Mouse (Mus musculus) lung, postnatal 14 days (tissue): ENCODE data around the gene Ier3.
A peak's percentile ranks its signal among the peaks of the same experiment; 100 is the strongest.

Experiments
- DNase-seq: peaks from one replicate; pipeline ENCODE4 v3.0.0; 2021

Gene Ier3

DNA sequence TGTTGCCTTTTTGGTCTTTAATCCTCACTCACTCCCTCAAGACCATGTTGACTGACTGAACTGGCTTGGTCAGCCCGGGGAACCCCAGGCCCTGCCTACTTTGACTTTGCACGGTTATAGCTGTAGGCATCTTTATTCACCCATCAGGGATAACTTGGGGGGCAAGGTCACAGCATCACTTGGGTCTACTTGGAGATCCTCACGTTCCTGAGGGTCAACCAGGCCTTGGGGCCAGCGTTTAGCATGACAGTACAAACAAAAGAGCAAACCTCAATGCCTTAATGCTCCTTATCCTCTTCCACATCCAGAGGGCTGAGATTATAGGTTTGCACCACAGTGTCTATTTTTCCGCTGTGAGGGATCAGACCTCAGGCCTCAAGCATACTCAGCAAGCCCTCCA, 9.2 kb upstream of the Ier3 start:
- DNase-seq: no peak

GRCm38 (mm10) chr17:35812736-35813135, 8.7 kb upstream of the Ier3 start:
- DNase-seq: peak; percentile 33

DNA sequence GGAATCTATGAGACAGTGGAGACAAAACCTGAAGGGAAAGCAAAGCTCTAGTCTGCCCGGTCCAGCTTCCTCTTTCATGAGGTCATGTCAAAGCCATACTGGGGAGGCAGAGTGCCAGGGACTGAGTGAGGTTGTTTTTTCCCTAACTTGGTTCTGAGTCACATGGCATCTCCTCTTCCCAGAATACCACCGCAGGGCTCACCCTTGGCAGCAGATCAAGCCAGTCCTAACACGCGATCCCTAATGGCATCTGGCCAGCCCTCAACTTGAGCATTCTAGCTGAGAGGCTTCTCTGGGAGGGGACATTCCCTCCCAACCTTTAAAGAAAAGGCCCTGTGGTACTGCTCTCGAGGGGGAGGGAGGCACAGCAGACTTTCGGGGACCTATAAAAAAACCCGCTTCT, 8.2 kb upstream of the Ier3 start:
- peak; percentile 99 for DNase-seq

- DNase-seq: no peak
Measured at GRCm38 (mm10) chr17:35813653-35814052, 7.8 kb upstream of the Ier3 start.

DNA sequence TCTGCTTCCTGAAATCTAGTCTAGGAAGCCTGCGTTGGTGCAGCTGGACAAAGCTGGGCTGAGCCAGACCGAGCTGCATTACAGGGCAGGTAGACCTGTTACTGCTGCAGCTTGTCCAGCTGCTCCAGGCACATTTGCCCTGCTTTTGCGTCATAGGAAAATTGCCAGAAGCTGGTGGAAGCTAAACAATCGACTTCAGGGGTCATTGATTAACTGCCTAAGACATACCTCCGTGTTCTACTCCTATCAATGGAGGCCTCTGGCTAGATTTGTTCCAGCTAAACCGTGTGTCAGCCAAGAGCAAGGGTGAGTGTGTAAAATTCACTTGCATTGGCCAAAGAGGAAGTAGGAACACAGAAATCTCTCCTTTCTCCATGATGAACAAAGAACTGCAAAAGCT, 6.8 kb upstream of the Ier3 start:
- no peak for DNase-seq

DNA sequence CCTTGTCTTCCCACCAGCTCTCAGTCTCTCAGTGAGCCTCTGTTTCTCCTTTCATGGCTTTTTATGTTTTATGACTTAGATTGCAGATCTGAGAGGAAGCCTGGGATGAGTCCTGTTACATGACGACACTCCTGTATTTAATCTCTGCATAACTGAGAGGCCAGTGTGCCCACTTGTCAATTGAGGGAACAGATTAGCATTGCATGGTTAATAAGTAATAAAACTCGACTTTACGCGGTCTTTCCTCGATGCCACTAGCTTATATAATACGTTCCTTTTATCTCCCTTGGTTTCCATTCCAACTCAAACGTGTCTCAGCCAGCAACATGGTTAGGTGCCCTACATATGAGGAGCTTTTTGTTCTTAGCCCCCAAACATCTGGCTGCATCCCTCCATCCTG, 5.6 kb upstream of the Ier3 start:
- no peak for DNase-seq

DNA sequence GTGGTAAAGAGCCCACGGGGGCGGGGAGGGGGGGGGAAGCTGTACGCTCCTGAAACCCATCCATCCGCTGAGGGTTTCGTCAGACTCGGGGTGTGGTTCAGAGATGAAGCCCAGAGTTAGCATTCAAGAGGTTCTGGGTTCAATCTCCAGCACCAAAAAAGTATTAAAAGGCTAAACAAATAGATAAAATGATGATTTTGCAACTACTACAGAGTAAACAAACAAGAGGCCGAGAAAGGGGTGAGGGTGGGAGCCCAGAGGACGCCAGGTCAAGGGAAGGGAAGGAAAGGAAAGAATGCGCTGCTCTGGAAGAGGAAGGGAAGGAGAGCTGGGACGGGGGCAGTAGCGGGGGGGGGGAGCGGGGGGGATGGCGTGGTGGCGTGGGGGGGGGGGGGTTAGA, 4.8 kb upstream of the Ier3 start:
- DNase-seq: no peak

DNA sequence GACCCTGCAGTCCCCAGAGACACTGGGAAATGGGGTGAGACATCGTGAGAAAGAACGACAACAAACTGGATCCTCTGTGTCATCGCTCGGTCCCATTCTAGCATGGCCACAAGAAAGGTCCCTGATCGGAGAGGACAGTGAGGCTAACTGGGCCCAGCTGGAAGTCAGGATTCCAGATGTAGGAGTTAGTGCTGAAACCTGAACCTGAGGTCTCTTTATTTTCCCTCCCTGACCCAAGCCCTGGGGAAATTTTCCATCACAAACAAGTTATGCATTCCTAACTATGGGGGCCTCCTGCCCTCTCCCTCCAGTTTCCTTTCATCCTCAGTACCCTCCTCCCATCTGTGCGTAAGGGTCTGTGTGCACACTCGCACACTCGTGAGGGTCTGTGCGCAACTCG, 4.3 kb upstream of the Ier3 start:
- no peak for DNase-seq

GRCm38 (mm10) chr17:35820111-35820510, 1.4 kb upstream of the Ier3 start:
- DNase-seq: no peak

DNA sequence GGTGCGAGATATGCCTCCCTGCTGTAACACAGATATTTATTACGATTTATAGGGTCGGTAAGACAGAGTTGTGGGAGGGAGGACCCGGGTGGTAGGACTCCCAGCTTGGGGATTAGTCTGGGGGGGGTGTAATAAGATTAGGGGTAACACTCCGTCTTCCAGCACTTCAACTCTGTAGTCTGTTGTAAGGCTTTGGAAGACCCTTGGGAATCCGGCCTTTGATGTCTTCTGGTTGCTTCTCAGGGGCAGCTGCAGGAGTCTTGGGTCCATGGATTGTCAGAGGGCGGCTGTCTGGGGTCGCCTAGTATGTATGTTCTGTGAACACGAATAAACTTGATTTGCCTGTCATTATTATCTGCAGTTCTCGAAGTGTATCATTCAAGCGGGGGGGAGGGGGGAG, 1.1 kb downstream of the Ier3 start:
- DNase-seq: no peak

DNA sequence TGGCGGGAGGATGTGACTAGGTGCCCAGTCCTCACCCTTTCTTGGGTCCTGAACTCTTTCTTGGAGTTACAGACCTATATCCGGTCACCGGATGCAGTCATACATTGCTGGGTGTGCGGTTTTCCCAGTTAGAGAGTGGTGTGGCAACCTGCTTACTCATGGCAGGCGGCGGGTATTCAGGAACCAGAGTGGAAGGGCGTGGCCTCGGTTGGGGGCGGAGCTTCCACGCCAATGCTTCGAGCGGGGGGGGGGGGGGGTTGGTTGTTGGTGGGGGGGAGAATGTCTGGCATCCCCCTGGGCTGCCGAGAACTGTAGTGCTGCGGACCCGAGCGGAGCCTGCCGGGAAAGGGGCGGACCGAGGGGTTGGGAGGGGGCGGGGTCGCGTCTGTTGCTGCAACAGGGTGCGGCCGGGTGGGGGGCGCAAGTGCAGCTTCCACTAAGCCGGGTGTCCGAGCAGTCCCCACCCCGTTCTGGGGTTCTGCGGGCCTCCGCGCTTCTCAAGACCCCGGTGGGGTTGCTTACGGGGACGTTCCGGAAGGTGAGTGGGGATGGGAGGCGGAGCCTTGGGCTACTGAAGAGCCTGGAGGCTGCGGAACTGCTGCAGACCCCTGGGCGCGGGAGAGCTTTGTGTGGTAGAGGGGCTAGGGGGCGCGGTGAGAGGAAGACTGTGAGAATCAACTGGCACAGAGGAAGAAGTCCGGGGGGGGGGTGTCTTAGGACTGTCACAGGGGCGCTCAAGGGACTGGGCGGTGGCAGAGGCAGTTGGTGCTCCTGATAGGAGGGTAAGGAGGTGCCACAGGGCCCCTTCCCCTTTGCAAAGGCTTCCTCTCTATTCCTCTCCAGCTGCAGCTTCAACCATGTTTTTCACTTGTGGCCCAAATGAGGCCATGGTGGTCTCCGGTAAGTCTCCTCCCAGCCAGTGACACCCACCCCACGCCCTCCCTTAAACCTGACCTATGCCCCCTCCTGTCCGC, 1.8 kb downstream of the Ier3 start, which contains the start of gene Flot1:
Flot1 (plus strand) TSS at position 267 of the 974 bp plus-strand sequence.
- DNase-seq: peak; percentile 91

DNA sequence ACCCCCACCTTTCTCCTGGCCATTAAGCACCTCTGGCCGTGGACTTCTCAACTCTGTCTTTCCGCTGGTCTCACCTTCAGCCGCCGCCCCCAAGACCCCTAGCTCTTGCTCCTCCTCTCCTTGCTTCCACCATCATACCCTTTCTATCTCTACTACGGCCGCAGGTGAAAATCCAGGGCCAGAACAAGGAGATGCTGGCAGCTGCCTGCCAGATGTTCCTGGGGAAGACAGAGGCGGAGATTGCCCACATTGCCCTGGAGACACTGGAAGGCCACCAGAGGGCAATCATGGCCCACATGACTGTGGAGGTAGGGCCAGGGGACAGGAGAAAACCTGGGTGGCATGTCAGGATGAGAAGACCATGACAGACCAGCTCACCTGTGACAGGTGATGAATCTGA, 2.9 kb downstream of the Ier3 start:
- DNase-seq: no peak

- DNase-seq: no peak
Measured at GRCm38 (mm10) chr17:35825109-35825850, 3.8 kb downstream of the Ier3 start.

- peak; percentile 89 for DNase-seq
Measured at GRCm38 (mm10) chr17:35829737-35830136, 8.3 kb downstream of the Ier3 start.

DNA sequence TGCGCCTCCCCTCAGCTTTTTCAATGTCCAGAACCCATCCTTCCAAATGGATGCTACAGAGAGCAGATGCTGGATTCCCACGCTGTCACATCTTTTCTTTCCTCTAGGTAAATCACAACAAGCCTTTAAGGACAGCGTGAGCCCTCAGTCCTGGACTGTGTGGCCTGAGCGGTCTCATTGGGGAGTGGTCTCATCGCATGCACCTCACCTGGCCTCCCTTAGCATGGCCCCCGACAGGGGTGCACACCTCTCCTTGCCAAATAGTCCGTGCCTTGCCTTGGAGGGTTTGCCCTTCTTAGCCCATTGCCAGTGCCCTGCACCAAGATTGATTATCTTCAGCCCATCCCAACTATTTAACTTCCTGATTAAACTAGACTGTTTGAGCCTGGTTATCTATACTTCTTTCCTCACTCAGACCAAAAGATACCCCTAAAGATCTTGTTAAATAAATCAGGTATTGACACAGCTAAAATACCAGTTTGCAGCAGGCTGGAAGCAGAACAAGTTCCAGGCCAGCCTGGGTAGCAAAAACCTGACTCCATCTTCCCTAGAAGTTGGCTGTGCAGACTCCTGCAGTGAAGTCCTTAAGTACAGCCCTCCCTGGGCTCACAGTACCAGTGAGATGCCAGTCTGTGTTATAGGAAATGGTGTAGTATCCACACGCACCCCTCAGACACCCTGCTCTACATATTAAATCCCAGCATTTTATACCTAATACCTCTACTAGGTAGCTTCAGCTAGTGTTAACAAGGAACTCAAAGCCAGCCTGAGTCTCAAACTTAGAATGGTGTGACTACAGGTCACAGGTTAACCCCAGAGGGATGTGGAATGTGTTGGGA, 11.1 kb downstream of the Ier3 start:
- no peak for DNase-seq

GRCm38 (mm10) chr17:35833239-35833751, 11.8 kb downstream of the Ier3 start:
- DNase-seq: no peak

- DNase-seq: no peak
Measured at GRCm38 (mm10) chr17:35833894-35834293, 12.4 kb downstream of the Ier3 start.

- no peak for DNase-seq
Measured at GRCm38 (mm10) chr17:35834696-35835422, 13.4 kb downstream of the Ier3 start.

DNA sequence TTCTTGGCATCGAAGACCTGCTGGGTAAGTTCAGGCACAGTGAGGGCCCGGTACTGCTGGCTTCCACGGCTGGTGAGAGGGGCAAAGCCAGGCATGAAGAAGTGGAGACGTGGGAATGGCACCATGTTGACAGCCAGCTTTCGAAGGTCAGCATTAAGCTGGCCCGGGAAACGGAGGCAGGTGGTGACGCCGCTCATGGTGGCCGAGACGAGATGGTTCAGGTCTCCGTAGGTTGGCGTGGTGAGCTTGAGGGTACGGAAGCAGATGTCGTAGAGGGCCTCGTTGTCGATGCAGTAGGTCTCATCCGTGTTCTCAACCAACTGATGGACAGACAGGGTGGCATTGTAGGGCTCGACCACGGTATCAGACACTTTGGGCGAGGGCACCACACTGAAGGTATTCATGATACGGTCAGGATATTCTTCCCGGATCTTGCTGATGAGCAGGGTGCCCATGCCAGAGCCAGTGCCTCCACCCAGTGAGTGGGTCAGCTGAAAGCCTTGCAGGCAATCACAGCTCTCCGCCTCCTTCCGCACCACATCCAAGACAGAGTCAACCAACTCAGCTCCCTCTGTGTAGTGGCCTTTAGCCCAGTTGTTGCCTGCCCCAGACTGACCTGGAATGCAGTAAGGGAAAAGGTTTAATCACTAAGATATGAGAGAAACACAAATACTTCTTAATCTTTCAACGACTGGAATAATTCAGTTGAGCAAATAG, 14.1 kb downstream of the Ier3 start:
- no peak for DNase-seq

DNA sequence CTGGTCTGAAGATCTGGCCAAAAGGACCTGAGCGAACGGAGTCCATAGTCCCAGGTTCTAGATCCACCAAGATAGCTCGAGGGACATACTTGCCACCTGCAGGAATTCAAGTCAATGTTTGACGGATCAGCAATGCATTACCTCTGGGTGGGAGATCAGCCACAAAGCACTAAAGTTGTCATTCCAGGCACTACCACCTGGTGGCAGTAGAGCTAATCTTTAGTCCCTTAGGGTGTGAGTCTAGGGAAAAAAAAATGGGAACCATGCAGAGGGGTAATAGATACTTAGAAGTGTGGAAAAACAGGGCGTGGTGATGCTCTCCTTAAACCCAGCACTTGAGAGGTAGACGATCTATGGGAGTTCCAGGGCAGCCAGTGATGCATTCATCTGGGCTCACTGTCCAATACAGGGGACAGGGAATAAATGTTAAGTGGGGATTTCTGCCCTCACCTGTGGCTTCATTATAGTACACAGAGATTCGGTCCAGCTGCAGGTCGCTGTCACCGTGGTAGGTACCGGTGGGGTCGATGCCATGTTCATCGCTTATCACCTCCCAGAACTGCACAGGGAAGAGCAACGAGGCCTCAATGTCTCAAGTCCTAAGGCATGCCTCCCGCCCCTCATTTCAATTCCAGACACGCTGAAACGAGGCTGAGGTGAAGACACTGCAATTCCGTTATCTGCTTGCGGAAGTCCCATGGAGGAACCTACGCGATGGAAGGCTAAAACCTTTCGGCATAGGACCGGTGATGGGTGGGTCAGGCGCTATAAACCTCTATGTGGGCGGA, 14.9 kb downstream of the Ier3 start:
- DNase-seq: peak; percentile 92
